Mouse (Mus musculus): ENCODE measurements around the gene 1700020D05Rik.
A peak's percentile ranks its signal among the peaks of the same experiment; 100 is the strongest.

GRCm38 (mm10) chr19:5510031-5511026 is 6.7 kb upstream of the 1700020D05Rik start, which contains the start of gene Snx32:
- TF ChIP-seq GATA1 (IDR thresholded peaks at IDR 0.05; ENCODE audit: low read length) = peak; percentile 63; the same call in 1 of the 2 replicates
- peak; percentile 70 for TF ChIP-seq TAL1 (IDR thresholded peaks at IDR 0.05; ENCODE audit: low read length)
